In genomic region chr12:49401796-49402130, GRCm38 (mm10) we compare ENCODE assay signal across 9 mouse cellular contexts. TPM values are rescaled to one million over a fixed set of nuclear protein-coding genes. Genes with fewer than 3 reads are reported as not detected.
A peak's percentile ranks its signal among the peaks of the same experiment; 100 is the strongest.
DNase-seq lines count a peak whose midpoint lies in the region; ATAC-seq and TF ChIP-seq lines count a peak whose summit lies in the region.
"Had no signal": no experiment of that assay in that cellular context is flagged by ENCODE, and none has a peak within 500 bp of the region (broad histone marks: within the 10 kb centered on the region; RNA-seq: fewer than 3 reads in every experiment).

No protein-coding gene starts in this region.

- H3K27ac ChIP-seq in kidney, embryonic 16.5 days (ENCODE audit: low read length): no peak overlapping the region
- no peak overlapping the region for H3K27ac ChIP-seq in embryonic facial prominence, embryonic 13.5 days
- no peak overlapping the region for H3K27ac ChIP-seq in hindbrain, embryonic 14.5 days
- peak overlapping the region; percentile 68; the same call in 1 of the 2 replicates for H3K27ac ChIP-seq in midbrain, embryonic 16.5 days (ENCODE audit: low read length)
- no peak overlapping the region for H3K27ac ChIP-seq in cerebellum, adult 2 months (ENCODE audit: insufficient read depth, low read length)

- WGBS in kidney, embryonic 16.5 days: 0% methylated on average over 5 of the region's 5 CpGs
- WGBS in embryonic facial prominence, embryonic 13.5 days: 0% methylated on average over 5 of the region's 5 CpGs
- WGBS in hindbrain, embryonic 14.5 days: 1% methylated on average over 5 of the region's 5 CpGs
- 2% methylated on average over 5 of the region's 5 CpGs for WGBS in midbrain, embryonic 16.5 days
- WGBS in cerebellum, adult 2 months: 9% methylated on average over 5 of the region's 5 CpGs

- no peaks in the 10 kb centered on the region for H3K9me3 ChIP-seq in kidney, embryonic 16.5 days (ENCODE audit: low read length)
- H3K9me3 ChIP-seq in embryonic facial prominence, embryonic 13.5 days: no peaks in the 10 kb centered on the region
- no peaks in the 10 kb centered on the region for H3K9me3 ChIP-seq in hindbrain, embryonic 14.5 days (ENCODE audit: control insufficient read depth, low read length)
- no peaks in the 10 kb centered on the region for H3K9me3 ChIP-seq in midbrain, embryonic 16.5 days (replicated peaks; ENCODE audit: control insufficient read depth, low read length, poor library complexity, severe bottlenecking)

- H3K36me3 ChIP-seq in kidney, embryonic 16.5 days (ENCODE audit: insufficient read depth, low read length): no peaks in the 10 kb centered on the region
- no peaks in the 10 kb centered on the region for H3K36me3 ChIP-seq in embryonic facial prominence, embryonic 13.5 days
- H3K36me3 ChIP-seq in hindbrain, embryonic 14.5 days (replicated peaks; ENCODE audit: control insufficient read depth, insufficient read depth): no peaks in the 10 kb centered on the region
- H3K36me3 ChIP-seq in midbrain, embryonic 16.5 days (ENCODE audit: control insufficient read depth, insufficient read depth, low read length): no peaks in the 10 kb centered on the region

- H3K4me1 ChIP-seq in kidney, embryonic 16.5 days (ENCODE audit: insufficient read depth, low read length): peaks cover 8% of the 10 kb centered on the region; the same call in 1 of the 2 replicates
- peaks cover 11% of the 10 kb centered on the region for H3K4me1 ChIP-seq in embryonic facial prominence, embryonic 13.5 days
- H3K4me1 ChIP-seq in hindbrain, embryonic 14.5 days (replicated peaks; ENCODE audit: control insufficient read depth, insufficient read depth, low read length): no peaks in the 10 kb centered on the region
- H3K4me1 ChIP-seq in midbrain, embryonic 16.5 days (ENCODE audit: control insufficient read depth, insufficient read depth, low read length): peaks cover 10% of the 10 kb centered on the region
- H3K4me1 ChIP-seq in cerebellum, adult 2 months (ENCODE audit: control insufficient read depth, insufficient read depth, low read length): no peaks in the 10 kb centered on the region

- TF ChIP-seq POLR2A in cerebellum, adult 2 months (IDR thresholded peaks at IDR 0.05; ENCODE audit: borderline replicate concordance, insufficient read depth, low read length): no peak

- TF ChIP-seq CTCF in cerebellum, adult 2 months (IDR thresholded peaks at IDR 0.05; ENCODE audit: borderline replicate concordance, insufficient read depth, low read depth, low read length): no peak

- no peak for DNase-seq in kidney, postnatal 25 days
- DNase-seq in hindbrain, embryonic 14.5 days (ENCODE audit: low spot score): no peak
- DNase-seq in gastrocnemius, adult 18-20 months (ENCODE audit: low spot score): no peak
- DNase-seq in cerebellum, adult 2 months: no peak
- no peak for DNase-seq in adrenal gland, postnatal 4 days (ENCODE audit: low spot score in 2 of 2)

- no peak; the same call in 1 of the 2 replicates for ATAC-seq in kidney, embryonic 16.5 days (ENCODE audit: low FRiP score, low TSS enrichment)
- ATAC-seq in embryonic facial prominence, embryonic 13.5 days (ENCODE audit: insufficient number of reproducible peaks, insufficient read depth, low FRiP score, low TSS enrichment, low read depth): no peak
- ATAC-seq in hindbrain, embryonic 14.5 days (ENCODE audit: low FRiP score): no peak
- ATAC-seq in midbrain, embryonic 16.5 days: no peak

- peak overlapping the region; percentile 52; the same call in 1 of the 2 replicates for H3K9ac ChIP-seq in kidney, embryonic 16.5 days (replicated peaks; ENCODE audit: low read length)
- H3K9ac ChIP-seq in embryonic facial prominence, embryonic 13.5 days: peak overlapping the region; percentile 68; the same call in 1 of the 2 replicates
- 0 out of 2 replicates have a peak overlapping the region, but pooled peaks have one; percentile 29 for H3K9ac ChIP-seq in hindbrain, embryonic 14.5 days
- 0 out of 2 replicates have a peak overlapping the region, but pooled peaks have one; percentile 57 for H3K9ac ChIP-seq in midbrain, embryonic 16.5 days (ENCODE audit: low read depth, low read length)

- peak overlapping the region; percentile 69 for H3K4me2 ChIP-seq in kidney, embryonic 16.5 days (replicated peaks; ENCODE audit: low read depth, low read length)
- H3K4me2 ChIP-seq in embryonic facial prominence, embryonic 13.5 days: peak overlapping the region; percentile 89
- H3K4me2 ChIP-seq in hindbrain, embryonic 14.5 days (replicated peaks): peak overlapping the region; percentile 53
- peak overlapping the region; percentile 74 for H3K4me2 ChIP-seq in midbrain, embryonic 16.5 days (ENCODE audit: low read length)

- H3K4me3 ChIP-seq in kidney, embryonic 16.5 days (ENCODE audit: low read length): peak overlapping the region; percentile 45
- H3K4me3 ChIP-seq in embryonic facial prominence, embryonic 13.5 days: peak overlapping the region; percentile 46
- peak overlapping the region; percentile 27 for H3K4me3 ChIP-seq in hindbrain, embryonic 14.5 days (replicated peaks; ENCODE audit: low read length)
- H3K4me3 ChIP-seq in midbrain, embryonic 16.5 days (ENCODE audit: low read depth, low read length): peak overlapping the region; percentile 41
- no peak overlapping the region for H3K4me3 ChIP-seq in cerebellum, adult 2 months (replicated peaks; ENCODE audit: insufficient read depth, low read depth, low read length)

- peaks cover 66% of the 10 kb centered on the region for H3K27me3 ChIP-seq in kidney, embryonic 16.5 days (ENCODE audit: insufficient read depth, low read length)
- peaks cover 68% of the 10 kb centered on the region for H3K27me3 ChIP-seq in embryonic facial prominence, embryonic 13.5 days
- peaks cover 85% of the 10 kb centered on the region for H3K27me3 ChIP-seq in hindbrain, embryonic 14.5 days (ENCODE audit: control insufficient read depth, insufficient read depth, low read length)
- peaks cover 39% of the 10 kb centered on the region for H3K27me3 ChIP-seq in midbrain, embryonic 16.5 days (ENCODE audit: control insufficient read depth, insufficient read depth, low read depth, low read length)
- H3K27me3 ChIP-seq in cerebellum, adult 2 months (ENCODE audit: control insufficient read depth, insufficient read depth, low read length): peaks cover 5% of the 10 kb centered on the region; the same call in 1 of the 2 replicates

RNA-seq across cellular contexts. Expression of gene Gm43517, which starts 16.8 kb away (rescaled TPM):
- not detected in 2 replicates for polyA plus RNA-seq in kidney, embryonic 16.5 days (2015; fragmentation: Nextera tagmentation; extraction: Ambion mirVana)
- not detected in 2 replicates for polyA plus RNA-seq in embryonic facial prominence, embryonic 13.5 days (2015; fragmentation: Nextera tagmentation; extraction: Ambion mirVana)
- not detected in 2 replicates for polyA plus RNA-seq in hindbrain, embryonic 14.5 days (2014; fragmentation: Nextera tagmentation; extraction: Ambion mirVana)
- polyA plus RNA-seq in midbrain, embryonic 16.5 days (2015; fragmentation: Nextera tagmentation; extraction: Ambion mirVana): 0.10 TPM in 1 of 2 replicates, not detected in the other
- not detected for total RNA-seq in gastrocnemius, adult 18-20 months (2021)
- polyA plus RNA-seq in cerebellum, adult 2 months (2012; rRNA removed): not detected in 2 replicates
- total RNA-seq in adrenal gland, postnatal 4 days (2021): not detected
- total RNA-seq: megakaryocyte-erythroid progenitor cell, adult 5-6 weeks had no signal

RNA-seq across cellular contexts. Expression of gene Foxg1, which starts 19.3 kb away (rescaled TPM):
- not detected in 2 replicates for polyA plus RNA-seq in kidney, embryonic 16.5 days (2015; fragmentation: Nextera tagmentation; extraction: Ambion mirVana)
- 0.86 and 0.94 TPM in 2 replicates for polyA plus RNA-seq in embryonic facial prominence, embryonic 13.5 days (2015; fragmentation: Nextera tagmentation; extraction: Ambion mirVana)
- polyA plus RNA-seq in hindbrain, embryonic 14.5 days (2014; fragmentation: Nextera tagmentation; extraction: Ambion mirVana): not detected in 2 replicates
- polyA plus RNA-seq in midbrain, embryonic 16.5 days (2015; fragmentation: Nextera tagmentation; extraction: Ambion mirVana): 1.7 and 2.5 TPM in 2 replicates
- total RNA-seq in gastrocnemius, adult 18-20 months (2021): not detected
- not detected in 2 replicates for polyA plus RNA-seq in cerebellum, adult 2 months (2012; rRNA removed)
- under 1 TPM; 0.34 to 0.90 TPM for total RNA-seq in adrenal gland, postnatal 4 days (2021)
- total RNA-seq: megakaryocyte-erythroid progenitor cell, adult 5-6 weeks had no signal
